Mouse (Mus musculus) gastrocnemius, postnatal 10 days (tissue): Measurements from ENCODE around the gene Dok3. TPM values are rescaled to one million over a fixed set of nuclear protein-coding genes. Genes with fewer than 3 reads are reported as not detected.

Experiments used
- DNase-seq: peaks from one replicate; pipeline ENCODE4 v3.0.0; 2021; ENCODE audit warnings: mixed read lengths
- microRNA-seq, 2 experiments: library from miRNA; unstranded; fragments of <30 nt; microRNA quantifications; one replicate each; pipeline ENCODE4 v1.2.0; 2021
- total RNA-seq, 2 experiments: library from RNA; stranded (reverse); gene quantifications; 2 replicates each; pipeline ENCODE4 v1.2.3; 2021

Gene Dok3
- total RNA-seq, 2 experiments from 2014 or later = 2.0 to 4.0 TPM

DNA sequence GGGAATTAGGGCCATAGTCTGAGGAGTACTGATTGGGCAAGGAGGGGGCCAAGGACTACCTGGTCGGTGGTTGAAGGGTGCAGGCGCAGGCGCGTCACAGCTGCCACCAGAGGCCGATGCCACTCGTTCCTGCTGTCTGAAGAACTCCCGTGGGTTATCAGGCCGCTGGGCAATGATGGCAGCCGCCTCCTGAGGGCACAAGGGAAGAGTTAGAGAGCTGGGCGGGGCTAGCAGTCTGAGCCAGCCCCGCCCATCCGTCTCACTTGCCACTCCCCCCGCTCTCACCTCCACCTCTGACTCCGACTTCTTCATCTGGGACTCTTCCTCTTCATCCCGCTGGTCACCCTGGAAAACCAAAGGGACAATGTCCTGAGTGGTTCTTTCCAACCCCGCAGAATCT is 51.6 kb downstream of the Dok3 start:
- no peak for DNase-seq

DNA sequence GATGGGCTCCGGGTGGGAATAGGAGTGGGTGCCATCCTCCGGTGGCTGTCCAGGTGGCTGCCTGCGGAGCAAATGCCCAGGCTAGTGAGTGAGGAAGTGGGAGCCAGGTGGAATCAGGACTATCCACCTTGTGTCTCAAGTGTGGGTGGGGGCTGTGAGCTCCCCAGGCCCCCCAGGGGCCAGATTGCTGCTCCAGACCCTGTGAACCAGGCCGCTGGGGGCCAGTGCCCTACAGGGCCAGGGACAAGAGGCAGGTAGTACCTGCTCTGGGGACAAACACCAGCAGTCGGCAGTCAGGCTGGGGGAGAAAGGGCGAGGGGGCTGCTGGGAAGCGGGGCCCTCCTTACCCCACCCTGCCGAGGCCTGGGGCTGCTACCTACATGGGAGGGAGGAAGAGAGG is 52.8 kb downstream of the Dok3 start:
- no peak for DNase-seq

DNA sequence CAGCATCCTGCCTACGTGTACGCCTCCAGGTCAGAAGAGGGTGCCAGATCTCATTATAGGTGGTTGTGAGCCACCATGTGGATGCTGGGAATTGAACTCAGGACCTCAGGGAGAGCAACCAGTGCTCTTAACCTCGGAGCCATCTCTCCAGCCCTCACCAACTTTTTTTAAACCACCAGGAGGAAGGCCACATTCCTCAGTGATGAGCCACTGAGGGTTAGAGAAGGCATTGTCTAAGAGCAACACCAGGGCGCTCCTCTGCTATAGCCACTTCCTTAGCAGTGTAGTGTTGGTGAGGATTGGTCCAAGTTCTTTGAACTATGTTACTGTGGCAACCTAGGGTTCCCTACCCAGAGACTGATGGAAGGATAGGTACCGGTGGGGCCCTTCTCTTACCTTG is 53.3 kb downstream of the Dok3 start:
- DNase-seq = no peak

DNA sequence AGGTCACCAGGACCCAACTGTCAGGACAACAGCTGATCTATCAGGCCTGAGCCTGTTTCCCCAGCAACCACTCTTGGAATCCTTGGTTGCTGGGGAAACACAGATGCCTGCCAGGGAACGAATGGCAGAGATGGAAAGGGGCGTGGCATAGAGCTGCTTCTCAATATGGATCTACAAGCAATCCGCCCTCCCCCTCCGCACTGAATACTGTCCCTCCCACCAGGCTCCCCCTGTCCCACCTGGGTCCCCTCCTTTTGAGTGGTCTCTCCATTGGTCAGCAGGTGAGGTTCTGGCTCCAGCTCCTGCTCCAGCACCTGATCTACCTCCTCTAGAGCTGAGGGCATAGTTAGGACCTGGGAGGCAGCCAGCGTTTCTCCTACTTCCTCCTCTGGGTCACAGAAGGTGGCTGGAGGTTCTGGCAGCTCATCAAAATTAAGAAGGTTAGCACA is 54.5 kb downstream of the Dok3 start:
- no peak for DNase-seq

DNA sequence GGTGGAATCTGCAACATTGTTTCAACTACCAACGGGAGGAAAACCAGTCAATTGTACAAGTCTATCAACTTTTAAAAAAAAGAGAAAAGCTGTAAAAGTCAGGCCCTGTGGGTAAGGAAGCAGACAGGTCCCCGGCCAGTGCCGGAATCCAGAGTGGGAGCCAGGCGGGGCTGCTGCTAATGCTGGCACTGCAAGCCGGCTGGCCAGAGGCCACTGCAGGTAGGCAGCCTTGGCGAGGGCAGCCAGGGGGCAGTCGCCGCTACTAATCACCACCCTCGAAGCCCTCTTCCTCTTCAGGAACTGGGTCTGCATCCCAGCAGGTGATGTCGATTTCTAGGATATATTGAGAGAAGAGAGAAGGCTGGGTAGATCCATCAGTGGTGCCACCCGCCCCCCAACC is 55.1 kb downstream of the Dok3 start:
- no peak for DNase-seq

Small RNA genes lying within 50 kb of the gene (microRNA-seq; reads per million reads assigned to microRNA genes)
- gene Mir6944 = 21.6 to 24.5 reads per million in 2 experiments
- 5.4 to 8.8 reads per million in 2 experiments for gene Mir6945

Other genes starting within 250 kb of the Dok3 start
- 10 to 100 TPM; 66.3 to 79.2 TPM for gene Prelid1, start 208.8 kb downstream of the Dok3 start, total RNA-seq
- gene Rab24, start 207.3 kb downstream of the Dok3 start, total RNA-seq = 10 to 100 TPM; 36.0 to 37.2 TPM
- gene Mxd3, start 199.5 kb downstream of the Dok3 start, total RNA-seq = 1 to 10 TPM; 6.2 to 7.8 TPM
- 10 to 100 TPM; 37.0 to 45.1 TPM for gene Lman2, start 166.5 kb downstream of the Dok3 start, total RNA-seq
- under 1 TPM; 0.19 to 0.36 TPM for gene Rgs14, start 159.6 kb downstream of the Dok3 start, total RNA-seq
- under 1 TPM in 1 of 2 experiments, not detected in 1; 0.11 TPM for gene Slc34a1, start 131.1 kb downstream of the Dok3 start, total RNA-seq
- gene Pfn3, start 114.1 kb downstream of the Dok3 start, total RNA-seq = not detected
- under 1 TPM in 1 of 2 experiments, not detected in 1; 0.34 TPM for gene F12, start 102.5 kb downstream of the Dok3 start, total RNA-seq
- 10 to 100 TPM; 17.4 to 22.3 TPM for gene Grk6, start 84.2 kb downstream of the Dok3 start, total RNA-seq
- gene Prr7, start 65.0 kb downstream of the Dok3 start, total RNA-seq = 1 to 10 TPM; 2.1 to 2.5 TPM
- gene Dbn1, start 41.2 kb downstream of the Dok3 start, total RNA-seq = 10 to 100 TPM; 52.6 to 71.2 TPM
- gene Pdlim7, start 15.6 kb downstream of the Dok3 start, total RNA-seq = 100 to 1,000 TPM; 458 to 513 TPM
- 10 to 100 TPM; 12.7 to 13.7 TPM for gene Ddx41, start 7.4 kb upstream of the Dok3 start, total RNA-seq
- 10 to 100 TPM; 19.9 to 26.5 TPM for gene Fam193b, start 41.8 kb upstream of the Dok3 start, total RNA-seq
- gene Tmed9, start 44.4 kb upstream of the Dok3 start, total RNA-seq = 100 to 1,000 TPM; 147 to 192 TPM
- 1 to 10 TPM; 8.3 to 9.2 TPM for gene B4galt7, start 70.6 kb upstream of the Dok3 start, total RNA-seq
- 10 to 100 TPM; 13.0 to 17.1 TPM for gene Caml, start 93.7 kb upstream of the Dok3 start, total RNA-seq
- gene Ddx46, start 105.7 kb upstream of the Dok3 start, total RNA-seq = 10 to 100 TPM; 27.8 to 30.1 TPM
- gene B230219D22Rik, start 163.8 kb upstream of the Dok3 start, total RNA-seq = 10 to 100 TPM; 36.4 to 41.9 TPM
- 10 to 100 TPM; 30.9 to 32.6 TPM for gene Txndc15, start 185.4 kb upstream of the Dok3 start, total RNA-seq
- 10 to 100 TPM; 25.8 to 30.5 TPM for gene Pcbd2, start 198.1 kb upstream of the Dok3 start, total RNA-seq